Mouse (Mus musculus) thymus, postnatal 14 days (tissue): ENCODE measurements around the gene Lrrc20.

ENCODE experiments used
- DNase-seq: peaks from one replicate; pipeline ENCODE4 v3.0.0; 2021

Lrrc20 gene

GRCm38 (mm10) chr10:61474344-61474743 is 1.3 kb upstream of the Lrrc20 start:
- DNase-seq: no peak

DNA sequence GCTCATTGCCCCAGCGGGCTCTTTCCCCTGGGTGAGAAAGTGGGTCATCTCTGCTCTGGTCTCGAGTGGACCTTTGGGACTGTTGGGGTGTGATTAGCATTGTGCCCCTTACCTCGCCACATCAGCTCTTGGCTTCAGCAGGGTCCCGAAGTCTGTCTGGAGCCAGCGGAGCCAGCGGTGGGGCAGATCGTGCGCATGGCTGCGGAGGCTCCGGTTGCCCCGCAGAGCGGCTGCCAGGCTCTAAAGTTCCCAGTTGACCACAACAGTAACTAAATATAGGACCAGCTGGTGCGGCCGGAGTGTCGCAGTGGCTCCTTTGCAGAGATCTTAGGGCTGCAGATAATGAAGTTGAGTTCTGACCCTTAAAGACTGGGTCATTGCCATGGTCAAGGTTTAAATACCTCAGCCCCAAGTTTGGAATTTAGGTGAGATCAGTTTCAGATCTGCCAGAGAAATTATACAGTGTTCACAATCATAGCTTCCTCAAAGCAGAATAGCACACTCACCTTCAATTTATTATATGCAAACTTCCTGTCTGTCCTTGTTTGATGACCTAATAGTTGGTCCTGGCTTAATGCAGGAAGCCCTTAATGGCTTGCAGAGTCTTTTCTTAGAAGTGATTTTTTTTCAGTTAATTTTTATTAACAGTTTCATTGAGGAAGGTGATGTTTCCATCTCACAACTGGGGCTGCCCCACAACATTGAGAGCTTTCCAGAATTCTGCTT is 1.0 kb downstream of the Lrrc20 start:
- no peak for DNase-seq

DNA sequence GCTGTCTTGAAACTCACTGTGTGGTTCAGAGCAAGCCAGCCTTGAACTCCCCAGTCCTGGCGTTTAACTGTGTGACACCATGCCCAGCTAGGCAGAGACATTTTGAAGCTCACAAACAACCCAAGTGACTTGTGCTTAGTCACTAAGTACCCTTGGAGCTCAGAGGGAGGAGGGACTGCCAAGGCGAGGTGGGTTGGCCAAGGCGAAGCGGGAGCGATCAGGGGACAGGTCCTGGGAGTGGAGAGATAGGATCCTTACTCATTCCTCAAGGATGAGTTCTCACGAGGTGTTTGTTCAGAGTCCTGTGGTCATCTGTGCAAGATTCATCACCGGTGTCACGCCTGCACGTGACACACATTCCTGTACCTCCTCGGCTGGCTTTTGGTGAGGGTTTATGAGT is 3.9 kb downstream of the Lrrc20 start:
- DNase-seq: no peak

- no peak for DNase-seq
Measured at GRCm38 (mm10) chr10:61479927-61480326, 4.3 kb downstream of the Lrrc20 start.

DNA sequence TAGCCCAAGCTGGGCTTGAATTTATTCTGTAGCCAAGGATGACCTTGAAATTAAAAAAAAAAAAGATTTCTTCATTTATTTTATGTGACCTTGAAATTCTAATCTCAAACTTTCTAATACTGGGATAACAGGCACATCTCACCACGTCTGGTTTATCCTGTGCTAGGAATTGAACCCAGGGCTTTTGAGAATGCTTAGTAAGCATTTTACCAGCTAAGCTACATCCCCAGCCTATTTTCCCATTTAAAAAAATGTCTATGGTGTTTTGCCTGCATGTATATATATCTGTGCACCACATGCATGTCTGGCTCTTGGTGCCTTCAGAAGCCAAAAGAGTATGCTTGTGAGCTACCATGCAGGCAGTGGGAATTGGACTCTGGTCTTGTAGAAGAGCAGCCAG is 4.9 kb downstream of the Lrrc20 start:
- no peak for DNase-seq

GRCm38 (mm10) chr10:61482771-61483170 is 7.2 kb downstream of the Lrrc20 start:
- no peak for DNase-seq

DNA sequence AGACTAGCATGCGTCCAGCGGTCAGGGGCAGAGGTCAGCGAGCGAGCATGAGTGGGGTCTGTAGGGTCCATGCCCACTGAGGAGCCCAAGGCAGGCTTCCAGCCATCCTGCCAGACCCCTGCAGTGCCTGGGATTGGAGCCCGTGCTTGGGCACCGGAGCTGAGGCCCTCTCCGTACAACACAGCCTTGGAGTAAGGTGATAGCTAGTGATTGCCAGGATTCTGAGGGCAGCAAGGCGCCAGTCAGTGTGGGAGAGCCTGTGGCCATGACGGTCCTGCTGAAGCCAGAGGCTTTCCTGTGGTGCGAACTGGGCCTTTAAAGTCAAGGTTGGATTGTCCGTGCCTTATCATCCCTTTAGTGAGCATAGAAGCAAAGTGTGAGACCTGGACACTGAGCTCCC is 9.2 kb downstream of the Lrrc20 start:
- no peak for DNase-seq

DNA sequence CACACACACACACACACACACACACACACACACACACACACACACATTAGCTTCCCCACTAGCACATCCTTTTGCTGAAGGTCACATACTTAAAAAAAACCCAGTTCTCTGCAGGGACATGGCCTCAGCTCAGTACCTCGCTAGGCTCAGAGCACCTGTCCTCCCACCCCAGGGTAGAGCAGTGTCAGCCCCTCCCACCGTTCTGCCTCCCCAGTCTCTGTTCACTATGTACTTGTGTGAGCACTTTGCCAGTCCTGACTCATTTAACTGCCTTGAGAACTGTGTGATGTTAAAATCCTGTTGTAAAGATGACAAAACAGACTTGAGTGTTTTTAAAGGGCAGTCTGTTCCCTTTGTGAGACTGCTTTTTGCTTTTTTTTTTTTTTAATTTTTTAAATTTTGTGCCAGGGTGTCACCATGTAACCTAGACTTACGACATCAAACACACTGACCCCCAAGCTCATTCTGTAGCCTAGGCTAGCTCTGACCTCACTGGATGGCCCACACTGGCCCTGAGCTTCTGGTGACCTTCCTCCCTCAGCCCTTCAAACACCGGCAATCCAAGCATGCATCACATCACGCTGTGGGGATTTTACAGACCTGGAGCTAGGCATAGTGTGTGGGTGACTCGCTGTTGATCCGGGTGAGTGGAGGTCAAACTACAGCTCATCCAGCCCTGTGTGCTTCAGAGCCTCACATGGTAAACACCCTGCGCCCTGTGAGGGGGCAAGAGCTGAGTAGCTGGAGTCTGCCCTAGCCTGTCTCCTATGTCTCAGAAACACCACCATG is 11.1 kb downstream of the Lrrc20 start:
- no peak for DNase-seq

DNA sequence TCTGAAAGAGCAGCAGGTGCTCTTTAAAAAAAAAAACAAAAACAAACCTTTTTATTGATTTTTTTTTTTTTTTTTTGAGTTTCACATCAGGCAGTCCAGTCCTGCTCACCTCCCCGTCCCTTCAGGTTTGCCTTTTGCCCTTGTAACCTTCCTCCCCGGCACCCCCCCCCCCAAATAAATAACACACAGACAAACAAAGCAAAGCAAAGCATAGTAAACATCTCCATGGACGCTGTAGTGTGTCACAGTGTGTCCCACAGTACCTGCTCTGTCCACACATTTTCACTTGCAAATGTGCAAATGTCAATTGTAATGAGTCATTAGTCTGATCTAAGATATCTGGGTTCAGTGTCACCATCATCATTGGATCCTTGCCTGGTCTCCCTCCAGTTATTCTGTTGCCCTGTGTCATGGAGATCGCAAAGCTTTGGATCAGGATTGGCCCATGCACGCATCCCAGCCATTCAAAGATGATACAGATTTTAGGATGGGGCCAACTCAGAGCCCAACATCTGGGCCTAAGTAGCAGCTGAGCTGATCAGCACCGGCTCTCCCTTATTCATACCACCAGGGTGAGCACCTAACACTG is 13.0 kb downstream of the Lrrc20 start:
- DNase-seq: no peak

GRCm38 (mm10) chr10:61491573-61491972 is 16.0 kb downstream of the Lrrc20 start:
- DNase-seq: no peak

DNA sequence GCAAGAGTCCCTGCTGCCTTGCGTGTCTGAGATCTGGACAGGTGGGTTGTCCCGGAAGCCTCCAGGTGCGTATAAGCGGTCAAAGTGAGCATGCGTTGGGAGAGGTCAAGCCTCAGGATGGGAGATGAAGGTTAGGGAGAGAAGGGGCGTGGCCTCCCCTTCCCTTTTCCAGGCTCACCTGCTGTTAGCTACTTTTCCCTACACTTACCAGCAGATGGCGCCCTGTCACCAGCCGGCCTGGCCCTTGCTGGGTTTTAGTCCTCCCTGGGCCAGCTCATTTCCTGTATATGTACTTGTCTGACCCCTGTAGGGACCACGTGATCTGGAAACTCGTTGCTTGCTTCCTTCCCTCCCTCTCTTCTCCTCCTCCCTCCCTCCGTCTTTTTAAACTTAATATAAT is 16.4 kb downstream of the Lrrc20 start:
- peak; percentile 78 for DNase-seq

DNA sequence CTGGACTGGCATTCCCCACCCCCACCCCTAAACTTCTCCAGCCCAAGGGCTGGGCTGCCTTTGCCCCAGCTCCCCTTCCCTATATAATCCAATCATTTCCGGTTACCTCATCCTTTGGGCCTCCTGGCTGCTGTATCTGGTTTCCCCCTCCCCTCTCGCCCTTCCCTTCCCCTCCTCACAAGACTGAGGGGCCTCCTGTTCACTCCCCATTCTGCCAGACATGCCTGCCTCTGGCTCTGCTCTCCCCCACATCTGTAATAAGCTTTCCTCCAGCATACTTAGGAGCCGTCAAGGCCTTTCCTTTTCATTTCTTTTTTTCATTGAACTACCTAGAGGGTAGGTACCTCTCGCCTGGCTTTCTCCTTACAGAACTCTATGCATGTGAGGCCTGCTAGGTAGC is 19.9 kb downstream of the Lrrc20 start:
- no peak for DNase-seq

DNA sequence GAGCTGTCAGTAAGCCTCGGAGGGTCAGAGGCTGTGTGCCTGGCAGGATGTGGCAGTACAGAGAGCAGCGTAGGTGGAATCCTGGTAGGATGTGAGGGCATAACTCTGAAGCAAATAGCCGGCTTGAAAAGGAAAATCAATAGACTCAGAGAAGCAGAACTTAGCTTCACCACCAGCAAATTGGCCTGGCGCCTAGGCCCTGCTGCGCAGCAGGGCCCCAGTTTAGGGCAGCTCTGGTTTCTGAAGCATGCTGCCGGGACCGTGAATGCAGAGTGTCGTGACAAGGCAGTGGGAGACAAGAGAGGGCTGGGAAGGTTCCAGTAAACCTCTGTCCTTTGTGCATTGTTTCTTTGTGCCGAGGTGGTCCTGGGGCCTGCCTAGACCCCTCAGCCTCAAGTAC is 20.6 kb downstream of the Lrrc20 start:
- DNase-seq: no peak

DNA sequence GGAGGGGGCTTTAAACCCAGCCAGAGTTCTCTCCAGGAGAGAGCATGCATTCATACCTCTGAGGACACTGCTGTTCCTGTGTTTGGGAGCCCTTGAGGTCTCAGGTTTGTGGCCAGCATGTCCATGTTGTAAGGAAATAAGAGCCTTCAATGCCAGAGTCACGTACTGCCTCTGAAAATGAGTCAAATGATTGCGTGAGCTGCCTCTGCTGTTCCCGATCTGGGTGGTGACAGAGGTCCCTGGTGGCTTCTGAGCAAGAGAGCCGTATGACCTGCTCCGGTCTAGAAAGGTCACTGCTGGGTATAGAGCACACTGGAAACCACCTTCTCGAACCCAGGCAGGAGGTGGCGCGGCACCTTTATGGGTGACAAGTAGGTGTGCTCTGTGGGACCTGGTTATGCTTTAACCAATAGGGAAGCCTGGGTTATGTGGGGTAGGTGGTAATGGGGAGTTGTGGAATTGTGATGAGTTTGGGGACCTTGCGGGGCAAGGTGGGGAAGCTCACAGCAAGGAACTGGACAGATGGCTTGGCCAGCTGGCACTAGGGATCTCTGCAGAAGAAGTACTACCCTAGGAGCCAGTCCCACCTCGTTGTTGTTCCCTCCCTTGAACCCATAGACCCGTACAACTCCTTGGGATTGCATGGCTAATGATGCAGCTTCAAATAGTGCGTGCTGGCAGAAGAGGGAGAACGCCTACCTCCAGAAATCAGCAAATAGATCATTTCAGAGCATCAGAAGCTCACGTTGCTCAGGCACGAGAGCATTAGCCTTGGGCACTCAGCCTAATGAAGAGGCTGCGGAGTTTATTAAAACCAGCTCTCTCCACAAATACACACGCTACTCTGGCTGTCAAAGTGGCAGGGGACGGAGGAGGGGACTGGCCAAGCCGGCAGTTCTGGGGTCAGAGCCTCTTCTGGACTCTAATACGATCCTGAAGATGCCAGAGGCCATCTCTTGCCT is 24.2 kb downstream of the Lrrc20 start:
- DNase-seq: no peak

- no peak for DNase-seq
Measured at GRCm38 (mm10) chr10:61500756-61501155, 25.2 kb downstream of the Lrrc20 start.

DNA sequence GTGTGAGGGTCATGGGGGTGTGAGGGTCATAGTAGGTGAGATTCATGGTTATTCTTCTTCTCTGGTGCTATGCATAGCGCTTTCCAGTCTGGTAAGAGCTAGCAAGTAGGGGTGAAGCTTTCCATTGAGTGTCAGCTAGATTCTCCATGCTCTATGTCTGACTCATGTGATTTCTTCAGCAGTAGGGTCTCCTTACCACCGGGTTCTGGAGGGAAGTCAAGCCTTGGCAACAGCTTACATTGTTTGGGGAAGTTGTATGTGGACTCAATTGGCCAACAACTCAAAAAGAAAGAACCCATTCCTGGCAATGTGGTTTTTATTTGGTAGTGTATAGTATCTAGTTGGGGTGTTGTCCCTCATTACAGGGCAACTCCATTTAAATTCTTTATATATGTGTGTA is 28.5 kb downstream of the Lrrc20 start:
- no peak for DNase-seq

DNA sequence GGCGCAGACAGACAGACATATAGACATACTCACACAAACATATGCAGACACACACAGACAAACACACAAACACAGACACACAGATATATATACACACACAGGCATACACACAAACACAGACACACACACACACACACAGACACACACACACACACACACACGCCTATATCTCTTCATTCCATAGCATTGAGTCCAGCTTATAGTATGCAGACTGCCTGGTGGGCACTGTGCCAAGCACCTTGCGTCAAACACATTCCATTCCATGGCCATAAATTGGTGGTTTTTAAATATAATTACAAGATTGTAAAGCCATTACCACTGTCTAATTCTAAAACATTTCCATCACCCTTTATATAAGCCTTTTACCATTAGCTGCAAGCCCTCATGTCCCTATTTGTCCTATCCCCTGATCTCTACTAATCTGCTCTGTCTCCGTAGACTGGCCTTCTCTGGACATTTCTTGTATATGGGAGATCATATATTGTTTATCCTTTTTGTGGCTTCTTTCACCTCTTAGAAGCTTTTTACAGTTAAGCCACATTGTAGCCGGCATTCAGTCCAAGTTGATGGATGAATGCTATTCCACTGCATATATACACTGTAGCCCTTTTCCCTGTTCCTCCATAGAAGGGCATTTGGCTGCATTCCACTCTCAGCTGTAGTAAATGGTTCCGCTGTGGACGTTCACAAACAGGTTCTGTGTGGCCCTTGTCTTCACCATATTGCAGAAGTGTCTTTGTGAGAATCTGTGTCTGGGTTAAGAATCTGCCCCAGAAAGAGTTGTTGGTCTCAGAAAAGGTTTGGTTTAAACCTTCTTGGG is 31.0 kb downstream of the Lrrc20 start:
- DNase-seq: no peak

- DNase-seq: no peak
Measured at GRCm38 (mm10) chr10:61509873-61510272, 34.3 kb downstream of the Lrrc20 start.

- no peak for DNase-seq
Measured at GRCm38 (mm10) chr10:61510809-61511208, 35.2 kb downstream of the Lrrc20 start.

DNA sequence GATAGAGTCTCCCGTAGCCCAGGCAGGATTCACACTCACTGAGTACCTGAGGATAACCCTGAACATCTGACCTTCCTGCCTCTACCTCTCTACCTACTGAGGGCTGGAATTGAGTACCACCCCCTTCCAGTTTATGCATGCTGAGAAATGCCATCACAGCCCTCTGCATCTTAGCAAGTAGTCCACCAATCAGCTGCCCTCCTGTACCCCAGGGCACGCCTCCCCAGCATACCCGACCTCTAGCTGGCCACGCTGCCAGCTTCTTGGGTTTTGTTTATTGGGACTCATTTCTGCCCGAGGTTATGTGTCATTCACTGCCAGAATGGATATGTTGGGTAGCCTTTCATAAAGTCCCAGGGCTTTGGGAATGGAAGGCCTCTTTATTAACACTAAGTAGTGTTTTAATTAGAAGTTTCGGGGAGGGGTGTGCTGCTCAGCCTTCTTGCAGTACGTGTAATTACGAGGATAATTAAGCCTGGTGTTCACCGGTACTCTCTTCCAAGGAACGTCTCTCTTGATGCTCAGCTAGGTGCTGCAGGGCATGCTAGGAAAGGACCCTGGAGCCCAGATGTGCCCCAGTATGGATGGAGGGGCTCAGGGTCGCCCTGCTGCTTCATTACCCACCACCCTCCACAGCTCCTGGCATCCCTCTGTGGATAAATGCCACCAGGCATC is 36.8 kb downstream of the Lrrc20 start:
- DNase-seq: no peak

GRCm38 (mm10) chr10:61516866-61517265 is 41.3 kb downstream of the Lrrc20 start:
- no peak for DNase-seq
